Mouse (Mus musculus) kidney, embryonic 16.5 days (tissue): ENCODE results near the gene Ghrhr. TPM values are rescaled to one million over a fixed set of nuclear protein-coding genes. Genes with fewer than 3 reads are reported as not detected.

Source experiments
- ATAC-seq: fragments of 200-750 bp; cut with Nextera tagmentation; 2 replicates; pipeline ENCODE4 v1.8.0; 2017; ENCODE audit warnings: moderate TSS enrichment; ENCODE audit not compliant: low FRiP score, low TSS enrichment
- H3K27ac ChIP-seq: fragments of 300-500 bp; sonication (generic); 2 replicates; pipeline ENCODE4 v1.5.1; 2014; ENCODE audit warnings: low read length
- H3K27me3 ChIP-seq: fragments of 300-500 bp; sonication (generic); 2 replicates; pipeline ENCODE4 v1.6.1; 2014; ENCODE audit warnings: low read length, control low read depth, mixed read lengths; ENCODE audit not compliant: insufficient read depth
- H3K36me3 ChIP-seq: fragments of 300-500 bp; sonication (generic); 2 replicates; pipeline ENCODE4 v1.6.1; 2014; ENCODE audit warnings: low read length, control low read depth, mixed read lengths; ENCODE audit not compliant: insufficient read depth
- H3K4me1 ChIP-seq: fragments of 300-500 bp; sonication (generic); 2 replicates; pipeline ENCODE4 v1.6.1; 2014; ENCODE audit warnings: low read length, control low read depth, mixed read lengths; ENCODE audit not compliant: insufficient read depth
- H3K4me2 ChIP-seq: fragments of 300-500 bp; sonication (generic); replicated peaks from 2 replicates; pipeline ENCODE4 v1.6.1; 2014; ENCODE audit warnings: low read depth, low read length
- H3K4me3 ChIP-seq: fragments of 300-500 bp; sonication (generic); 2 replicates; pipeline ENCODE4 v1.5.1; 2014; ENCODE audit warnings: mild to moderate bottlenecking, low read length
- H3K9ac ChIP-seq: fragments of 300-500 bp; sonication (generic); replicated peaks from 2 replicates; pipeline ENCODE4 v1.6.1; 2014; ENCODE audit warnings: low read length
- H3K9me3 ChIP-seq: fragments of 300-500 bp; sonication (generic); 2 replicates; pipeline ENCODE4 v1.6.1; 2016; ENCODE audit warnings: low read length, control low read depth
- WGBS: fragments of 180-500 bp; shearing (Covaris S2); extraction: QIAGEN DNeasy Blood & Tissue Kit; methylation state at CpG from one replicate; pipeline ENCODE4 v1.1.7; 2014; 5-methylcytosine and 5-hydroxymethylcytosine counted together
- polyA plus RNA-seq: library from polyadenylated mRNA; unstranded; fragments of >200 nt; fragmentation: Nextera tagmentation; extraction: Ambion mirVana; gene quantifications from 2 replicates; pipeline ENCODE4 v1.2.1, GENCODE M21; 2015

The Ghrhr gene
- polyA plus RNA-seq, 1 experiment from 2014 or later: 0.17 TPM

GRCm38 (mm10) chr6:55338934-55339825 lies 36.9 kb upstream of the Ghrhr start:
- ATAC-seq: no peak
- Histone ChIP-seq H3K4me2 (0 out of 2 replicates have a peak overlapping the region, but pooled peaks have one; percentile 7), H3K27ac (peak overlapping the region; percentile 54; the same call in 1 of the 2 replicates), H3K27me3 (no peaks in the 10 kb centered on the region), H3K9ac (no peak overlapping the region), H3K4me3 (peak overlapping the region; percentile 12; the same call in 1 of the 2 replicates), H3K9me3 (no peaks in the 10 kb centered on the region), H3K36me3 (no peaks in the 10 kb centered on the region), H3K4me1 (peaks cover 10% of the 10 kb centered on the region)
- WGBS: 73% methylated on average over 9 of the region's 9 CpGs

- Histone ChIP-seq H3K4me1 (no peaks in the 10 kb centered on the region), H3K9me3 (no peaks in the 10 kb centered on the region), H3K36me3 (no peaks in the 10 kb centered on the region), H3K4me2 (no peak overlapping the region), H3K27me3 (no peaks in the 10 kb centered on the region), H3K9ac (no peak overlapping the region), H3K27ac (no peak overlapping the region), H3K4me3 (no peak overlapping the region)
- ATAC-seq: no peak
- 50% methylated on average over 5 of the region's 5 CpGs for WGBS
These were observed 34.4 kb upstream of the Ghrhr start for GRCm38 (mm10) chr6:55341688-55342087.

- H3K4me3 ChIP-seq: no peak overlapping the region
- ATAC-seq: no peak
- no peaks in the 10 kb centered on the region for H3K27me3 ChIP-seq
- no peaks in the 10 kb centered on the region for H3K36me3 ChIP-seq
- no peaks in the 10 kb centered on the region for H3K9me3 ChIP-seq
- no peak overlapping the region for H3K9ac ChIP-seq
- H3K4me2 ChIP-seq: no peak overlapping the region
- H3K4me1 ChIP-seq: no peaks in the 10 kb centered on the region
- whole genome bisulfite sequencing: 79% methylated on average over 9 of the region's 9 CpGs
- no peak overlapping the region for H3K27ac ChIP-seq
These were observed 33.8 kb upstream of the Ghrhr start for GRCm38 (mm10) chr6:55342328-55342727.

GRCm38 (mm10) chr6:55343446-55343845 lies 32.6 kb upstream of the Ghrhr start:
- WGBS: 85% methylated on average over 10 of the region's 10 CpGs
- no peak for ATAC-seq

GRCm38 (mm10) chr6:55344291-55345016 lies 31.6 kb upstream of the Ghrhr start:
- no peaks in the 10 kb centered on the region for H3K9me3 ChIP-seq
- no peaks in the 10 kb centered on the region for H3K4me1 ChIP-seq
- H3K4me3 ChIP-seq: no peak overlapping the region
- H3K9ac ChIP-seq: no peak overlapping the region
- WGBS: 85% methylated on average over 9 of the region's 9 CpGs
- no peaks in the 10 kb centered on the region for H3K27me3 ChIP-seq
- no peak overlapping the region for H3K27ac ChIP-seq
- H3K4me2 ChIP-seq: no peak overlapping the region
- no peak for ATAC-seq
- no peaks in the 10 kb centered on the region for H3K36me3 ChIP-seq

More at GRCm38 (mm10) chr6:55343446-55343845, 32.6 kb upstream of the Ghrhr start:
- Histone ChIP-seq H3K27me3 (no peaks in the 10 kb centered on the region), H3K9me3 (no peaks in the 10 kb centered on the region), H3K4me2 (no peak overlapping the region), H3K4me3 (no peak overlapping the region), H3K36me3 (no peaks in the 10 kb centered on the region), H3K27ac (no peak overlapping the region), H3K4me1 (no peaks in the 10 kb centered on the region), H3K9ac (no peak overlapping the region)

GRCm38 (mm10) chr6:55345264-55345663 lies 30.8 kb upstream of the Ghrhr start:
- Histone ChIP-seq H3K27ac (no peak overlapping the region), H3K4me1 (no peaks in the 10 kb centered on the region), H3K27me3 (no peaks in the 10 kb centered on the region), H3K9me3 (no peaks in the 10 kb centered on the region), H3K36me3 (no peaks in the 10 kb centered on the region), H3K9ac (no peak overlapping the region), H3K4me3 (no peak overlapping the region), H3K4me2 (no peak overlapping the region)
- WGBS: 87% methylated on average over 10 of the region's 10 CpGs
- ATAC-seq: no peak

GRCm38 (mm10) chr6:55346491-55346890 lies 29.6 kb upstream of the Ghrhr start:
- Histone ChIP-seq H3K4me2 (no peak overlapping the region), H3K9ac (no peak overlapping the region), H3K27me3 (no peaks in the 10 kb centered on the region), H3K4me3 (no peak overlapping the region), H3K27ac (no peak overlapping the region), H3K9me3 (no peaks in the 10 kb centered on the region), H3K36me3 (no peaks in the 10 kb centered on the region), H3K4me1 (no peaks in the 10 kb centered on the region)
- ATAC-seq: no peak
- WGBS: 80% methylated on average over 7 of the region's 7 CpGs

- Histone ChIP-seq H3K4me1 (no peaks in the 10 kb centered on the region), H3K4me2 (no peak overlapping the region), H3K27ac (no peak overlapping the region), H3K9ac (no peak overlapping the region), H3K9me3 (no peaks in the 10 kb centered on the region), H3K4me3 (no peak overlapping the region), H3K27me3 (no peaks in the 10 kb centered on the region), H3K36me3 (no peaks in the 10 kb centered on the region)
- WGBS: 87% methylated on average over 5 of the region's 5 CpGs
- ATAC-seq: no peak
These were observed 28.2 kb upstream of the Ghrhr start for GRCm38 (mm10) chr6:55347711-55348571.

- H3K36me3 ChIP-seq: no peaks in the 10 kb centered on the region
- no peak for ATAC-seq
- no peak overlapping the region for H3K27ac ChIP-seq
- no peaks in the 10 kb centered on the region for H3K27me3 ChIP-seq
- H3K9ac ChIP-seq: no peak overlapping the region
- no peak overlapping the region for H3K4me3 ChIP-seq
- H3K4me2 ChIP-seq: no peak overlapping the region
- H3K4me1 ChIP-seq: no peaks in the 10 kb centered on the region
- H3K9me3 ChIP-seq: no peaks in the 10 kb centered on the region
- WGBS: 92% methylated on average over 4 of the region's 4 CpGs
These were observed 26.9 kb upstream of the Ghrhr start for GRCm38 (mm10) chr6:55349231-55349630.
